Mouse (Mus musculus) layer of hippocampus, postnatal 36 days (tissue): ENCODE data around the gene Cebpb. TPM values are rescaled to one million over a fixed set of nuclear protein-coding genes. Genes with fewer than 3 reads are reported as not detected.

Experiments
- DNase-seq, 2 experiments: peaks; one replicate each; pipeline ENCODE4 v3.0.0; 2022
- microRNA-seq, 2 experiments: library from miRNA; unstranded; fragments of <30 nt; microRNA quantifications; one replicate each; pipeline ENCODE4 v1.2.0; 2021
- total RNA-seq, 2 experiments: library from RNA; stranded (reverse); gene quantifications; 2 replicates each; pipeline ENCODE4 v1.2.3; 2021

The Cebpb gene
- total RNA-seq, 2 experiments from 2014 or later = 32.6 to 34.3 TPM

- DNase-seq = no peak
Measured at GRCm38 (mm10) chr2:167722538-167722937, 33.8 kb downstream of the Cebpb start.

- no peak for DNase-seq
Measured at GRCm38 (mm10) chr2:167723589-167724206, 35.0 kb downstream of the Cebpb start.

GRCm38 (mm10) chr2:167725879-167726278 is 37.2 kb downstream of the Cebpb start:
- DNase-seq = no peak

- DNase-seq = peak; percentile 52 to 65
Measured at GRCm38 (mm10) chr2:167727161-167727560, 38.4 kb downstream of the Cebpb start.

- DNase-seq = no peak
Measured at GRCm38 (mm10) chr2:167730036-167730435, 41.3 kb downstream of the Cebpb start.

GRCm38 (mm10) chr2:167731149-167731548 is 42.4 kb downstream of the Cebpb start:
- DNase-seq = no peak

- no peak for DNase-seq
Measured at GRCm38 (mm10) chr2:167734861-167735260, 46.1 kb downstream of the Cebpb start.

GRCm38 (mm10) chr2:167739030-167739429 is 50.3 kb downstream of the Cebpb start:
- no peak for DNase-seq

Small RNA genes lying within 50 kb of the gene (microRNA-seq; reads per million reads assigned to microRNA genes)
- gene Gm22355 = 0 reads per million in 2 experiments

Other genes starting within 250 kb of the Cebpb start
- gene Rnf114, start 196.3 kb upstream of the Cebpb start, total RNA-seq = 10 to 100 TPM; 48.4 to 51.1 TPM
- 10 to 100 TPM; 77.8 to 83.1 TPM for gene Spata2, start 196.0 kb upstream of the Cebpb start, total RNA-seq
- gene Snai1, start 150.7 kb upstream of the Cebpb start, total RNA-seq = under 1 TPM; 0.50 to 0.94 TPM
- 100 to 1,000 TPM; 208 to 231 TPM for gene Ube2v1, start 56.8 kb upstream of the Cebpb start, total RNA-seq
- gene Gm20431, start 27.4 kb upstream of the Cebpb start, total RNA-seq = 10 to 100 TPM; 39.4 to 47.0 TPM
- gene Tmem189, start 907 bp downstream of the Cebpb start, total RNA-seq = 10 to 100 TPM; 46.2 to 51.6 TPM
- gene Ptpn1, start 243.1 kb downstream of the Cebpb start, total RNA-seq = 10 to 100 TPM; 62.6 to 63.3 TPM